Comparison of ENCODE assay signal across 25 mouse cellular contexts in genomic region chr10:40292640-40293039, GRCm38 (mm10). TPM values are rescaled to one million over a fixed set of nuclear protein-coding genes. Genes with fewer than 3 reads are reported as not detected.
DNase-seq lines count a peak whose midpoint lies in the region; ATAC-seq and TF ChIP-seq lines count a peak whose summit lies in the region.
"Had no signal": no experiment of that assay in that cellular context is flagged by ENCODE, and none has a peak within 500 bp of the region (broad histone marks: within the 10 kb centered on the region; RNA-seq: fewer than 3 reads in every experiment).

No protein-coding gene starts in this region.

- no peak for TF ChIP-seq POLR2A in kidney, adult 2 months (IDR thresholded peaks at IDR 0.05; ENCODE audit: low read depth, low read length)

- peaks cover 37% of the 10 kb centered on the region for H3K36me3 ChIP-seq in heart, embryonic 12.5 days
- H3K36me3 ChIP-seq in megakaryocyte, embryonic 14.5 days (replicated peaks; ENCODE audit: low read length) = peaks cover 81% of the 10 kb centered on the region
- peaks cover 63% of the 10 kb centered on the region for H3K36me3 ChIP-seq in C2C12 (ENCODE audit: control insufficient read depth, insufficient read depth)
- H3K36me3 ChIP-seq in kidney, adult 2 months (ENCODE audit: control insufficient read depth, insufficient read depth, low read length) = peaks cover 2% of the 10 kb centered on the region; the same call in 1 of the 2 replicates
- peaks cover 81% of the 10 kb centered on the region for H3K36me3 ChIP-seq in hindbrain, embryonic 10.5 days

- H3K27ac ChIP-seq in heart, embryonic 12.5 days (ENCODE audit: poor library complexity, severe bottlenecking) = no peak overlapping the region
- H3K27ac ChIP-seq in kidney, adult 2 months (ENCODE audit: insufficient read depth, low read depth, low read length) = no peak overlapping the region
- H3K27ac ChIP-seq in hindbrain, embryonic 10.5 days = no peak overlapping the region
- H3K27ac ChIP-seq: forebrain, embryonic 10.5 days; forebrain, embryonic 13.5 days; gastrocnemius, adult 2 months; heart, embryonic 13.5 days; hindbrain, embryonic 13.5 days; intestine, embryonic 15.5 days had no signal

- ATAC-seq in heart, embryonic 12.5 days (ENCODE audit: insufficient number of reproducible peaks, low FRiP score) = peak; percentile 84
- no peak for ATAC-seq in megakaryocyte, adult 5-6 weeks (ENCODE audit: poor library complexity, severe bottlenecking)
- ATAC-seq: CD4-positive, CD25-positive, alpha-beta regulatory T cell, adult 4 months; forebrain, embryonic 13.5 days; forebrain, embryonic 16.5 days; hindbrain, embryonic 16.5 days; intestine, embryonic 15.5 days had no signal

- H3K9ac ChIP-seq in heart, embryonic 12.5 days = no peak overlapping the region
- H3K9ac ChIP-seq: forebrain, embryonic 13.5 days; heart, embryonic 13.5 days; hindbrain, embryonic 13.5 days; intestine, embryonic 15.5 days had no signal

- 91% methylated on average over 6 of the region's 6 CpGs for WGBS in heart, embryonic 12.5 days
- WGBS in kidney, adult 2 months = 82% methylated on average over 6 of the region's 6 CpGs
- 96% methylated on average over 6 of the region's 6 CpGs for WGBS in hindbrain, embryonic 10.5 days

- H3K9me3 ChIP-seq in heart, embryonic 12.5 days (replicated peaks) = no peaks in the 10 kb centered on the region
- no peaks in the 10 kb centered on the region for H3K9me3 ChIP-seq in megakaryocyte, embryonic 14.5 days
- no peaks in the 10 kb centered on the region for H3K9me3 ChIP-seq in hindbrain, embryonic 10.5 days
- H3K9me3 ChIP-seq: forebrain, embryonic 10.5 days; forebrain, embryonic 13.5 days; heart, embryonic 13.5 days; hindbrain, embryonic 13.5 days; intestine, embryonic 15.5 days had no signal

- no peak overlapping the region for H3ac ChIP-seq in C2C12 (ENCODE audit: control insufficient read depth, insufficient read length, low read depth)

- TF ChIP-seq CTCF in C2C12 (IDR thresholded peaks at IDR 0.05; ENCODE audit: control insufficient read depth, insufficient read depth, insufficient read length) = no peak
- TF ChIP-seq CTCF in kidney, adult 2 months (conservative IDR thresholded peaks at IDR 0.05; ENCODE audit: insufficient read depth, insufficient read length, low read depth, low read length) = no peak

- no peak overlapping the region for H3K4me3 ChIP-seq in heart, embryonic 12.5 days
- peak overlapping the region; percentile 84 for H3K4me3 ChIP-seq in megakaryocyte, embryonic 14.5 days (replicated peaks)
- no peak overlapping the region for H3K4me3 ChIP-seq in C2C12 (ENCODE audit: insufficient read depth, poor library complexity, severe bottlenecking)
- H3K4me3 ChIP-seq in kidney, adult 2 months (ENCODE audit: insufficient read depth, low read depth, low read length) = no peak overlapping the region
- no peak overlapping the region for H3K4me3 ChIP-seq in hindbrain, embryonic 10.5 days
- H3K4me3 ChIP-seq: forebrain, embryonic 10.5 days; forebrain, embryonic 13.5 days; gastrocnemius, adult 2 months; heart, embryonic 13.5 days; hindbrain, embryonic 13.5 days; intestine, embryonic 15.5 days had no signal

- peaks cover 72% of the 10 kb centered on the region for H3K79me3 ChIP-seq in C2C12 (ENCODE audit: low read depth)

- H3K27me3 ChIP-seq in heart, embryonic 12.5 days (replicated peaks) = no peaks in the 10 kb centered on the region
- H3K27me3 ChIP-seq in megakaryocyte, embryonic 14.5 days (replicated peaks) = no peaks in the 10 kb centered on the region
- no peaks in the 10 kb centered on the region for H3K27me3 ChIP-seq in C2C12 (ENCODE audit: control insufficient read depth, insufficient read depth, insufficient read length)
- H3K27me3 ChIP-seq in kidney, adult 2 months (replicated peaks; ENCODE audit: control insufficient read depth, insufficient read depth, low read length) = no peaks in the 10 kb centered on the region
- no peaks in the 10 kb centered on the region for H3K27me3 ChIP-seq in hindbrain, embryonic 10.5 days (ENCODE audit: insufficient read depth, poor library complexity, severe bottlenecking)
- H3K27me3 ChIP-seq: forebrain, embryonic 13.5 days; heart, embryonic 13.5 days; hindbrain, embryonic 13.5 days; intestine, embryonic 15.5 days had no signal

- H3K4me1 ChIP-seq in heart, embryonic 12.5 days (replicated peaks) = peaks cover 16% of the 10 kb centered on the region
- H3K4me1 ChIP-seq in megakaryocyte, embryonic 14.5 days = peaks cover 73% of the 10 kb centered on the region
- H3K4me1 ChIP-seq in kidney, adult 2 months (ENCODE audit: control insufficient read depth, insufficient read depth, low read length) = peaks cover 4% of the 10 kb centered on the region; the same call in 1 of the 2 replicates
- peaks cover 10% of the 10 kb centered on the region; the same call in 1 of the 2 replicates for H3K4me1 ChIP-seq in hindbrain, embryonic 10.5 days (replicated peaks)

- H3K4me2 ChIP-seq in heart, embryonic 12.5 days = no peak overlapping the region
- H3K4me2 ChIP-seq: forebrain, embryonic 13.5 days; heart, embryonic 13.5 days; hindbrain, embryonic 13.5 days; intestine, embryonic 15.5 days had no signal

- intact Hi-C loops in heart, postnatal 14 days (cut with DNase I) = no loop called here

- H3K79me2 ChIP-seq in C2C12 (ENCODE audit: control insufficient read depth, insufficient read depth) = peaks cover 73% of the 10 kb centered on the region

- DNase-seq in heart, postnatal 14 days = no peak
- DNase-seq in kidney, adult 2 months = no peak
- no peak for DNase-seq in hindbrain, embryonic 10.5 days (ENCODE audit: low spot score)
- DNase-seq: adrenal gland, postnatal 10 days; B cell, adult 2 months; cerebellum, adult 11-12 months; cerebellum, adult 8-10 months; cerebellum, postnatal 10 days; cerebellum, postnatal 36 days; gastrocnemius, adult 2 months; gastrocnemius, postnatal 14 days; heart, adult 11 months; kidney, adult 11 months had no signal

TF ChIP-seq in C2C12, 6 proteins besides CTCF, POLR2A, EP300 and RAD21:
- TF ChIP-seq MAX (IDR thresholded peaks at IDR 0.05) = no peak
- peak; percentile 34 for TF ChIP-seq FOSL1 (IDR thresholded peaks at IDR 0.05; ENCODE audit: insufficient read depth, low read length, poor library complexity, severe bottlenecking)
TF ChIP-seq in C2C12: peak in this region for 1.

RNA-seq across cellular contexts. Expression of gene Amd1, which starts 9.3 kb away (rescaled TPM):
- 47.1 and 51.9 TPM in 2 replicates for polyA plus RNA-seq in heart, embryonic 12.5 days (2016; fragmentation: Nextera tagmentation; extraction: Ambion mirVana)
- total RNA-seq in heart, postnatal 14 days (2021) = 10 to 100 TPM; 77.6 to 84.8 TPM
- 0.79 and 10.4 TPM in 2 replicates for polyA plus RNA-seq in megakaryocyte, embryonic 14.5 days (2012; ENCODE audit: insufficient read depth, low replicate concordance)
- total RNA-seq in megakaryocyte, adult 5-6 weeks (2015) = 62.7 and 67.7 TPM in 2 replicates
- total RNA-seq in megakaryocyte, adult 5-6 weeks (2017) = 76.9 and 77.4 TPM in 2 replicates
- polyA plus RNA-seq in C2C12 (2012; fragmentation: generic; extraction: Trizol) = 43.8 TPM
- 12.8 and 18.4 TPM in 2 replicates for polyA plus RNA-seq in kidney, adult 2 months (2012; rRNA removed)
- polyA plus RNA-seq in hindbrain, embryonic 10.5 days (2016; fragmentation: Nextera tagmentation; extraction: Ambion mirVana) = 59.0 and 74.9 TPM in 2 replicates

RNA-seq across cellular contexts. Expression of gene Gtf3c6, which starts 34.7 kb away (rescaled TPM):
- 90.6 and 92.3 TPM in 2 replicates for polyA plus RNA-seq in heart, embryonic 12.5 days (2016; fragmentation: Nextera tagmentation; extraction: Ambion mirVana)
- total RNA-seq in heart, postnatal 14 days (2021) = 10 to 100 TPM; 20.9 to 23.5 TPM
- 7.4 and 17.2 TPM in 2 replicates for polyA plus RNA-seq in megakaryocyte, embryonic 14.5 days (2012; ENCODE audit: insufficient read depth, low replicate concordance)
- 48.3 and 50.2 TPM in 2 replicates for total RNA-seq in megakaryocyte, adult 5-6 weeks (2015)
- 118 and 147 TPM in 2 replicates for total RNA-seq in megakaryocyte, adult 5-6 weeks (2017)
- 31.5 TPM for polyA plus RNA-seq in C2C12 (2012; fragmentation: generic; extraction: Trizol)
- polyA plus RNA-seq in kidney, adult 2 months (2012; rRNA removed) = 9.5 and 11.7 TPM in 2 replicates
- 140 and 144 TPM in 2 replicates for polyA plus RNA-seq in hindbrain, embryonic 10.5 days (2016; fragmentation: Nextera tagmentation; extraction: Ambion mirVana)

RNA-seq across cellular contexts. Expression of gene Rpf2, which starts 45.8 kb away (rescaled TPM):
- 42.0 and 44.5 TPM in 2 replicates for polyA plus RNA-seq in heart, embryonic 12.5 days (2016; fragmentation: Nextera tagmentation; extraction: Ambion mirVana)
- 10 to 100 TPM in 1 of 2 experiments, 1 to 10 TPM in 1; 8.2 to 11.2 TPM for total RNA-seq in heart, postnatal 14 days (2021)
- polyA plus RNA-seq in megakaryocyte, embryonic 14.5 days (2012; ENCODE audit: insufficient read depth, low replicate concordance) = 1.3 TPM in 1 of 2 replicates, not detected in the other
- 56.7 and 57.2 TPM in 2 replicates for total RNA-seq in megakaryocyte, adult 5-6 weeks (2015)
- total RNA-seq in megakaryocyte, adult 5-6 weeks (2017) = 81.2 and 104 TPM in 2 replicates
- polyA plus RNA-seq in C2C12 (2012; fragmentation: generic; extraction: Trizol) = 25.8 TPM
- polyA plus RNA-seq in kidney, adult 2 months (2012; rRNA removed) = 2.9 and 5.6 TPM in 2 replicates
- polyA plus RNA-seq in hindbrain, embryonic 10.5 days (2016; fragmentation: Nextera tagmentation; extraction: Ambion mirVana) = 74.8 and 91.8 TPM in 2 replicates

RNA-seq across cellular contexts. Expression of gene Cdk19, which starts 46.7 kb away (rescaled TPM):
- 9.5 and 11.2 TPM in 2 replicates for polyA plus RNA-seq in heart, embryonic 12.5 days (2016; fragmentation: Nextera tagmentation; extraction: Ambion mirVana)
- 10 to 100 TPM; 14.9 to 15.9 TPM for total RNA-seq in heart, postnatal 14 days (2021)
- 4.8 and 7.2 TPM in 2 replicates for polyA plus RNA-seq in megakaryocyte, embryonic 14.5 days (2012; ENCODE audit: insufficient read depth, low replicate concordance)
- total RNA-seq in megakaryocyte, adult 5-6 weeks (2015) = 58.0 and 68.0 TPM in 2 replicates
- total RNA-seq in megakaryocyte, adult 5-6 weeks (2017) = 55.6 and 60.3 TPM in 2 replicates
- 3.9 TPM for polyA plus RNA-seq in C2C12 (2012; fragmentation: generic; extraction: Trizol)
- 6.6 and 6.8 TPM in 2 replicates for polyA plus RNA-seq in kidney, adult 2 months (2012; rRNA removed)
- polyA plus RNA-seq in hindbrain, embryonic 10.5 days (2016; fragmentation: Nextera tagmentation; extraction: Ambion mirVana) = 5.2 and 7.0 TPM in 2 replicates
